Mouse (Mus musculus): Measurements from ENCODE around the gene Gm12394.
"Not testable (repeated sequence)": the region's sequence is repeated elsewhere in the genome, so short reads cannot be mapped to it uniquely, and the experiment has no call there.

Gene Gm12394

GRCm38 (mm10) chr4:42860483-42860882, 3.9 kb upstream of the Gm12394 start:
- DNase-seq (ENCODE audit: low spot score) = not testable (repeated sequence)

GRCm38 (mm10) chr4:42853788-42854187, 2.8 kb downstream of the Gm12394 start, which contains the start of gene Fam205a1:
Gene Fam205a1 (minus strand): TSS chr4:42853888.
- not testable (repeated sequence) for DNase-seq (ENCODE audit: low spot score)

- not testable (repeated sequence) for DNase-seq (ENCODE audit: low spot score)
Measured at GRCm38 (mm10) chr4:42773893-42774292, 82.7 kb downstream of the Gm12394 start, which contains the start of gene Ccl21a. Gene Ccl21a (minus strand): TSS chr4:42773993.

- not testable (repeated sequence) for DNase-seq (ENCODE audit: low spot score)
Measured at GRCm38 (mm10) chr4:42756477-42756876, 100.1 kb downstream of the Gm12394 start, which contains the start of gene Ccl19. Gene Ccl19 (minus strand): TSS chr4:42756577.

- not testable (repeated sequence) for DNase-seq (ENCODE audit: low spot score)
Measured at GRCm38 (mm10) chr4:42735245-42735644, 121.3 kb downstream of the Gm12394 start, which contains the start of gene 4930578G10Rik. Gene 4930578G10Rik (plus strand): TSS chr4:42735545.
